Mouse (Mus musculus): ENCODE measurements around the gene Zc3hav1l. TPM values are rescaled to one million over a fixed set of nuclear protein-coding genes. Genes with fewer than 3 reads are reported as not detected.

Gene Zc3hav1l
- total and polyA plus RNA-seq, 3 experiments, result 5.6 to 30.6 (median 7.3) TPM

- no peak for ATAC-seq (ENCODE audit: extremely low read depth, insufficient number of reproducible peaks, low FRiP score, poor library complexity, severe bottlenecking)
- Histone ChIP-seq H3K36me3 (replicated peaks) (no peaks in the 10 kb centered on the region), H3K27me3 (ENCODE audit: insufficient read depth, low read length) (peaks cover 27% of the 10 kb centered on the region), H3K4me1 (ENCODE audit: insufficient read depth, low read depth, low read length) (no peaks in the 10 kb centered on the region), H3K4me3 (ENCODE audit: low read depth, low read length) (no peak overlapping the region), H3K9me3 (replicated peaks) (no peaks in the 10 kb centered on the region)
- no peak for DNase-seq (ENCODE audit: low spot score)
- TF ChIP-seq TAL1 (conservative IDR thresholded peaks at IDR 0.05; ENCODE audit: low read depth, low read length) (no peak), POLR2AphosphoS5 (IDR thresholded peaks at IDR 0.05; ENCODE audit: insufficient replicate concordance, low read depth, low read length) (no peak), GATA1 (IDR thresholded peaks at IDR 0.05; ENCODE audit: borderline replicate concordance, low read length) (no peak), CTCF (IDR thresholded peaks at IDR 0.05; ENCODE audit: low read depth, low read length) (no peak), GATA2 (IDR thresholded peaks at IDR 0.05; ENCODE audit: borderline replicate concordance, low read depth, low read length) (no peak)
These were observed 56.7 kb downstream of the Zc3hav1l start for GRCm38 (mm10) chr6:38242295-38242830.

- DNase-seq (ENCODE audit: low spot score), result no peak
- H3K9me3 ChIP-seq (replicated peaks), result no peaks in the 10 kb centered on the region
- H3K36me3 ChIP-seq (replicated peaks), result no peaks in the 10 kb centered on the region
- H3K4me1 ChIP-seq (ENCODE audit: insufficient read depth, low read depth, low read length), result no peaks in the 10 kb centered on the region
- H3K27me3 ChIP-seq (ENCODE audit: insufficient read depth, low read length), result peaks cover 32% of the 10 kb centered on the region
- no peak for ATAC-seq (ENCODE audit: extremely low read depth, insufficient number of reproducible peaks, low FRiP score, poor library complexity, severe bottlenecking)
- no peak overlapping the region for H3K4me3 ChIP-seq (ENCODE audit: low read depth, low read length)
- TF ChIP-seq CTCF (IDR thresholded peaks at IDR 0.05; ENCODE audit: low read depth, low read length) (no peak), POLR2AphosphoS5 (IDR thresholded peaks at IDR 0.05; ENCODE audit: insufficient replicate concordance, low read depth, low read length) (no peak), GATA1 (IDR thresholded peaks at IDR 0.05; ENCODE audit: borderline replicate concordance, low read length) (no peak), GATA2 (IDR thresholded peaks at IDR 0.05; ENCODE audit: borderline replicate concordance, low read depth, low read length) (no peak), TAL1 (conservative IDR thresholded peaks at IDR 0.05; ENCODE audit: low read depth, low read length) (no peak)
These were observed 57.6 kb downstream of the Zc3hav1l start for GRCm38 (mm10) chr6:38241508-38241907.

- Histone ChIP-seq H3K27me3 (ENCODE audit: insufficient read depth, low read length) (peaks cover 27% of the 10 kb centered on the region), H3K4me3 (ENCODE audit: low read depth, low read length) (no peak overlapping the region), H3K36me3 (replicated peaks) (no peaks in the 10 kb centered on the region), H3K4me1 (ENCODE audit: insufficient read depth, low read depth, low read length) (no peaks in the 10 kb centered on the region), H3K9me3 (replicated peaks) (no peaks in the 10 kb centered on the region)
- TF ChIP-seq GATA2 (IDR thresholded peaks at IDR 0.05; ENCODE audit: borderline replicate concordance, low read depth, low read length), result no peak
- TF ChIP-seq TAL1 (conservative IDR thresholded peaks at IDR 0.05; ENCODE audit: low read depth, low read length), result no peak
- TF ChIP-seq GATA1 (IDR thresholded peaks at IDR 0.05; ENCODE audit: borderline replicate concordance, low read length), result no peak
- no peak for TF ChIP-seq POLR2AphosphoS5 (IDR thresholded peaks at IDR 0.05; ENCODE audit: insufficient replicate concordance, low read depth, low read length)
- no peak for TF ChIP-seq CTCF (IDR thresholded peaks at IDR 0.05; ENCODE audit: low read depth, low read length)
- no peak for DNase-seq (ENCODE audit: low spot score)
- ATAC-seq (ENCODE audit: extremely low read depth, insufficient number of reproducible peaks, low FRiP score, poor library complexity, severe bottlenecking), result no peak
These were observed 58.4 kb downstream of the Zc3hav1l start for GRCm38 (mm10) chr6:38240618-38241017.

GRCm38 (mm10) chr6:38238382-38238781 lies 60.7 kb downstream of the Zc3hav1l start:
- Histone ChIP-seq H3K36me3 (replicated peaks) (no peaks in the 10 kb centered on the region), H3K27me3 (ENCODE audit: insufficient read depth, low read length) (peaks cover 18% of the 10 kb centered on the region), H3K4me3 (ENCODE audit: low read depth, low read length) (no peak overlapping the region), H3K4me1 (ENCODE audit: insufficient read depth, low read depth, low read length) (no peaks in the 10 kb centered on the region), H3K9me3 (replicated peaks) (no peaks in the 10 kb centered on the region)
- ATAC-seq (ENCODE audit: extremely low read depth, insufficient number of reproducible peaks, low FRiP score, poor library complexity, severe bottlenecking) (no peak), DNase-seq (ENCODE audit: low spot score) (no peak)
- no peak for TF ChIP-seq POLR2AphosphoS5 (IDR thresholded peaks at IDR 0.05; ENCODE audit: insufficient replicate concordance, low read depth, low read length)
- no peak for TF ChIP-seq GATA1 (IDR thresholded peaks at IDR 0.05; ENCODE audit: borderline replicate concordance, low read length)
- TF ChIP-seq TAL1 (conservative IDR thresholded peaks at IDR 0.05; ENCODE audit: low read depth, low read length), result no peak
- no peak for TF ChIP-seq CTCF (IDR thresholded peaks at IDR 0.05; ENCODE audit: low read depth, low read length)
- TF ChIP-seq GATA2 (IDR thresholded peaks at IDR 0.05; ENCODE audit: borderline replicate concordance, low read depth, low read length), result no peak

Other genes starting within 250 kb of the Zc3hav1l start
- not detected in 2 replicates for gene Tmem213, start 190.0 kb downstream of the Zc3hav1l start, total RNA-seq (2014; fragmentation: Nextera tagmentation)
- not detected in 2 replicates for gene Tmem213, start 190.0 kb downstream of the Zc3hav1l start, total RNA-seq (2017)
- not detected in 2 replicates for gene Tmem213, start 190.0 kb downstream of the Zc3hav1l start, polyA plus RNA-seq (2012)
- not detected in 2 replicates for gene Atp6v0a4, start 174.7 kb downstream of the Zc3hav1l start, total RNA-seq (2014; fragmentation: Nextera tagmentation)
- 0.12 TPM in 1 of 2 replicates, not detected in the other for gene Atp6v0a4, start 174.7 kb downstream of the Zc3hav1l start, total RNA-seq (2017)
- not detected in 2 replicates for gene Atp6v0a4, start 174.7 kb downstream of the Zc3hav1l start, polyA plus RNA-seq (2012)
- not detected in 2 replicates for gene D630045J12Rik, start 45.2 kb downstream of the Zc3hav1l start, total RNA-seq (2014; fragmentation: Nextera tagmentation)
- 0.38 and 0.41 TPM in 2 replicates for gene D630045J12Rik, start 45.2 kb downstream of the Zc3hav1l start, total RNA-seq (2017)
- 0.01 TPM in 2 replicates for gene D630045J12Rik, start 45.2 kb downstream of the Zc3hav1l start, polyA plus RNA-seq (2012)
- 210 and 217 TPM in 2 replicates for gene Zc3hav1, start 55.3 kb upstream of the Zc3hav1l start, total RNA-seq (2014; fragmentation: Nextera tagmentation)
- gene Zc3hav1, start 55.3 kb upstream of the Zc3hav1l start, total RNA-seq (2017), result 107 and 112 TPM in 2 replicates
- gene Zc3hav1, start 55.3 kb upstream of the Zc3hav1l start, polyA plus RNA-seq (2012), result 44.0 and 45.8 TPM in 2 replicates
- gene Ttc26, start 82.2 kb upstream of the Zc3hav1l start, total RNA-seq (2014; fragmentation: Nextera tagmentation), result 6.1 and 6.5 TPM in 2 replicates
- gene Ttc26, start 82.2 kb upstream of the Zc3hav1l start, total RNA-seq (2017), result 2.7 and 5.9 TPM in 2 replicates
- 0.31 and 0.89 TPM in 2 replicates for gene Ttc26, start 82.2 kb upstream of the Zc3hav1l start, polyA plus RNA-seq (2012)
- 108 and 124 TPM in 2 replicates for gene Ubn2, start 134.7 kb upstream of the Zc3hav1l start, total RNA-seq (2014; fragmentation: Nextera tagmentation)
- gene Ubn2, start 134.7 kb upstream of the Zc3hav1l start, total RNA-seq (2017), result 25.8 and 26.9 TPM in 2 replicates
- 3.6 and 4.1 TPM in 2 replicates for gene Ubn2, start 134.7 kb upstream of the Zc3hav1l start, polyA plus RNA-seq (2012)
- 6.4 and 16.7 TPM in 2 replicates for gene Fmc1, start 234.2 kb upstream of the Zc3hav1l start, total RNA-seq (2014; fragmentation: Nextera tagmentation)
- gene Fmc1, start 234.2 kb upstream of the Zc3hav1l start, total RNA-seq (2017), result 39.5 and 55.9 TPM in 2 replicates
- gene Fmc1, start 234.2 kb upstream of the Zc3hav1l start, polyA plus RNA-seq (2012), result 178 and 230 TPM in 2 replicates